Mouse (Mus musculus) spleen, adult 12 weeks (tissue): ENCODE data around the gene Lhfp.

Experiments used
- DNase-seq: peaks from one replicate; pipeline ENCODE4 v3.0.0; 2022; ENCODE audit warnings: low spot score

Lhfp gene

DNA sequence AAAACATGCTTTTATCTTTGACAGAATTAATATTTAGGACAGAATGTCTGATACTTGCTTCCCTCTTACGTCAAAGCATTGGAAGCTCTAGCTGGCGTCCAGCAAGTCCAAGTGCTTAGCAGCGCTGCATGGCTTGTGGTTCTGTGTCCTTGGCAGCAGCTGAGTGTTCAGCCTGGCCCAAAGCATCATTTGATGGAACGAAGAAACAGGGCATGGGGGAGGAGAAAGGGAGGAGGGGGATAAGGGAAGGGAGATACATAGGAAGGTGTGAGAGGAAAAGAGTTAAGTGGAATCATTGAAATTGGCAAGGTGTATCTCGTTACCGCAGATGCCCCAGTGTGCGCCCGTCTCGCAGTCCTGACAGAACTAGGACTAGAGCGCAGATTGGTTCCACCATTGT lies 124.0 kb downstream of the Lhfp start:
- DNase-seq, result no peak

DNA sequence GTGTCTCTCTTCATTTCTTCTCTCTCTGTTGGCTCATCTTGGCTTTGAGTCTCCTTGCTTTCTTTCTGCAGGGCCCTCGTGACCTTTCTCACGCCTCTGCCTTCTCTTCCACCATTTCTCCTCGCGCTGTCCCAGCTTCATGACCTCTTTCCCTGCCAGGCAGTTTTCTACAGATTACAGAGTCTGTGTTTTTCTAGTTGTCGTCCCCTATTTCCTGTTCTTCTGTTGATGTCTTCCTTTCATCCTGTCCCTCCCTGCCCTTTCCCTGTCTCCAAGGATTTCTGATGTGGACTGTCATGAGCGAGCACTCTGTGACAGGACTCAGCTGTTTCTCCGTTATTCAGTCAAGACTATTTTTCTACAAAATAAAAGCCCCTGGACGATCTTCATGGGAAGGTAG lies 124.7 kb downstream of the Lhfp start:
- DNase-seq, result no peak

DNA sequence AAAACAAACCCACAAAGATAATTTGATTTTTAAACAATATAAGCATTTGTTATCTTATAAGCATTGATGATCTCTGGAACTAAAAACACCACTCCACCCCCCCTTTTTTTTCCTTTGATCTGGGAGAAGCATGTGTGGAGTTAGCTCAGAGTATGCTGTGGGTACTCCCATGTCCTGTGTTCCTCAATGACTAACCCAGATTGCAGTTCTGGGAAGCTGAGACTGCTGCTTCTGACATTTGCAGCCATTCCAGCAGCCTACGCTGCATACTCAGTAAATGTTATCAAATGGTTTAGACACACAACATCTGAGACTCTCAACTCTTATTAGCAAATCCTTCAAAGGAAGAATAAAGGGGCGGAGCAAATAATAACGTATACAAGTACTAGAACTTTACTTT lies 128.2 kb downstream of the Lhfp start:
- no peak for DNase-seq

DNA sequence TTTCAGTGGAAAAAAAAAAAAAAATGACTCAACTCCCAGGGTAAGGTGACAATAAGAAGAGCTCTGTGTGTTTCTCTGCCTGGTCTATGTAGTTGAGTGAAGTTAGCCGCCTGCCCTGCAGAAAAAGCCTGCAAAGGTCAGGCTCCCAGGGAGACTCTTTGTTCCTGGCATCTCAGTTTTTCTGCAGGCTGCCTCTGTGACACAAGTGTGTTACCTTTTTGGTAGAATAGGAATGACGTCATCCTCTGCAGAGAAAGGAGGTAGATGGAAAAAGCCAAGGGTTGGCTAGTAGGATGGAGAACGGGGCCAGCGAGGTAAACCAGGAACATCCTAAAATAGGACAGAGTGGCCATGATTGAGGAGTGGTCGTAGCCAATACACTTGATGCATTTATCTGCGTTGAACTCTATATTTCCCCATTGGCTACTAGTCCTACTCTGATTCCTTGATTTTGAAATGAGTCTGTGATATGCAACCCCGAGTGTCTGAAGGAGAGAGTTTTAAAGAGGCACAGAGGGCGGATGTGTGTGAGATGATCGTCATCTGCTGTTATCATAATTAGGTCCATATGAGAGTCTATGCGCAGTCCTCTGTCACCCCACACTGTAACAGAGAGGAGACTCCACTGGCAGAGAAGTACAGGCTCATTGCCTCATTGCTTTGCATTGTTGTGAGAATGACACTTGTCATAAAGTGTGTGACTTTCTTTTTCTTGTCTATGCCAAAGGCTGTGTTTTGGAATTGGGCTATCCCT lies 132.2 kb downstream of the Lhfp start:
- DNase-seq, result no peak

DNA sequence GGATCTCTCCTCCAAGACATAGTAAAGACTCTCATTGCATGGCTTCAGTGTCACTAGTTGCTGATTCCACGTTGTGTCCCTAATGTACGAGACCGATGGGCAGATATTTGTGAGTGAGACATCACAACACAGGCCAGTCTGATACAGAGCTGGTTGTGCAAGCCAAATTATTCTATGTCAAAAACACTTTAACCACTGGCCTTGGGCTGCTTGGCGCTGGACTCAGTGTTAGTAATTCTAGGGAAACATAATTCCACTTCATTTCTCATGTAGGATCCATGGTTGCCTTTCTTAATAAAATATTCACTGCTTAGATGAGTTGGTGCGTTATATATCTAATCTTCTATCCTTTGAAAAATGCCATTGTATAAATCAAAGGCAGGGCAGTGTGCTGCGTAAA lies 138.6 kb downstream of the Lhfp start:
- no peak for DNase-seq

DNA sequence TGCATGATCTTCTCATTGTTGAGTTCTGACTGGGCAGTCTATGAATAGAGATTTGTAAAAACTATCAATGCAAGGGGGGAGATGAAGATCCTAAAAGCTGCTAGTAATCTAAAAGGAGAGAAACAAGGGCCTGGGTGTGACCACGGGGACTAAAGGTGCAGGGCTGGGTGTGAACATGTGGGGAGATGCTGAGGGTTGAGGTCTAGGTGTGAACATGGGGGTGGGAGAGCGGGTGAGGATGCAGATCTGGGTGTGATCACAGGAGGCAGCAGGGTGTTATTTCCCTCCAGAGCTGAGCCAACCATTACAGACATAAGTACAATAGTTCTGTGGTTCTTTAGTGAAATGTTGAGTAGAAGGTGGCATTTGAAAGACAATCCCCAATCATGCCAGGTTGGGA lies 144.1 kb downstream of the Lhfp start:
- DNase-seq, result no peak

DNA sequence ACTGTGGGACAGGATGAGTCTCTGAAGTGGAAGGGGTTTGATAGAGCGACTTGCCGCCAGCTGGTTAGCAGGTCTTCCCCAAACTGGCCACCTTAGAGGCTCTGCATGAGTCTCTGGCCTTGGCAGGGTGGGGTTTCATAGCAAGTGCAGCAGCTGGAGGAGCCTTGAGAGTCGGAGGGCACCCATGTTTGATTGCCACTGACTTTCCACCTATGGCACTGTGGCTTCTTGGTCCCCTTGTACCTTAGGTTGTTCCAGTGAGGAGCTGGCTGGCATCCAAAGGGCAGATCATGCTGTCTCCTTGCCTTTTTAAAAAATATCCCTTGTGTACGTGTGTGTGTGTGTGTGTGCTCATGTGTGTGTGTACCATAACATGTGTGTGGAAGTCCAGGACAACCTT lies 152.1 kb downstream of the Lhfp start:
- DNase-seq, result no peak

DNA sequence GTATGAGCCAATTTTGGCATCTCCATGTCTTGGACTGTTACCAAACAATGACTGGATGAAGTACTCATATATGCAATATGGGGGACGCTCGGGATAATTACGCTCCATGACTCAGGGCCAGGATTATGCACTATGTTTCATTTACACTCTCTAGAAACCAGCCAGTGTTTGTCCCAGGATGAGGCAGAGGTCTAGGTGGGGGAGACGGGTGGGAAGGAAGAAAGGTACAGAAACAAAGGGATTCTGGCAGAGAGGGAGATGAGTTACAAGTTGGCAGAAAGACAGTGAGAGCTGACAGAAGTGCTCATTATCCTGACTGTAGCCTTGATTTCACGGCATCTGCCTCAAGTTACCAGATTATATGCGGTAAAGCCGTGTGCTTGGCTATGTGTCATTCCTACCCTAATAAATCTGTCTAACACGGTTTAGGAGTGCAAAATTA lies 154.4 kb downstream of the Lhfp start:
- no peak for DNase-seq

DNA sequence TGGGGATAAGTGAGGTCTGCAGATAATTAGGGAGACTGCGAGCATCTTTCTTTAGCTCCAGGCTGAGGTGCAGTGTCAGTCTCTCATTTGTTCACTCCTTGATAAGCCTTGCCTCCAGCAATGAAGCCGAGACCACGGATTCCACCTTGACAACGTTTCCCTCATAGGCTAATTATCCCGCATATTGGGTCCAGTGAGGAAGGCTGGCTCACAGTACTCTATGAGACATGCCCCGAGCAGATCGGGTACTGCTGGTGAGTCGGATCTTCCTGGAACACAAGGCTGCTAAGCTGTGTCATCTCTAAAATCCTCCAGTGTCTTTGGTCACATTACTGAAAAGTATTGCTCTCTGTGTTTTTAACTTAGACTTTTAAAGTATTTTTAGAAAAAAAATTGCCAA lies 158.8 kb downstream of the Lhfp start:
- DNase-seq, result no peak

DNA sequence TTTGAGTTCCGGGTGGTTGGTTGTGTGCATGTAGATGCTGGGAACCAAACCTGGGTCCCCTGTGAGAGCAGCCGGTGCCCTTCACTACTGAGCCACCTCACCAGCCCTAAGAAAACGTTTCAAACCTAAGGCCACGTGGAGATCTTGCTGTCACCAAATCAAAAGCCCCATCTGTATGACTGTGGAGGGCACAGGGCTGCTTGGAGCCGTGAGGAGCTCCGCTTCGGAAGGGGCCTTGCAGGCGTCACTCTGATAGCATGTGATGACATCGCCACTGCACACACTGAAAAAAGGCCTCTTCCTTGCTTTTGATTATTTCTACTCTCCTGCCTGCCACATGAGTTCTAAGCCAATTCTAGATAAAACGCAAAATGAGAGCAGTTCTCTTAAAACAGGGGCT lies 159.5 kb downstream of the Lhfp start:
- DNase-seq, result no peak

DNA sequence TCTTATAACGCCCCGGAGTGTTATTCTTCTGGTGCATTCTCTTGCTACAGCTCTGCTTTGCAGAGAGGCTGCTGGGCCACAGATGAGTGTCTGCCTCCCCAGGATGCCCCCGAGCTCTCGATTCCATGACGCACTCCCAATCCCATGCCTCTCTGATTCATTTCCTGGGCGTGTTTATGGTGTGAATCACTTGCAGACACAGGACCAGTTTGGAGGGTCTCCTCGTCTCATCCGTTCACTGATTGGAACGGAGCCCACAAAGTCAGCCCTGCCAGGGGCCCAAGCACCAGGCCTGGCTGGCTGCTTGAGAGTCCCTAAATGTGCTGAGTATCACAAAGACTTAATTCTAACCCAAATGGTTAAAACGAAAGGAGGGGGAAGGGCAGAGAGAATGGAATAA lies 160.3 kb downstream of the Lhfp start:
- no peak for DNase-seq

DNA sequence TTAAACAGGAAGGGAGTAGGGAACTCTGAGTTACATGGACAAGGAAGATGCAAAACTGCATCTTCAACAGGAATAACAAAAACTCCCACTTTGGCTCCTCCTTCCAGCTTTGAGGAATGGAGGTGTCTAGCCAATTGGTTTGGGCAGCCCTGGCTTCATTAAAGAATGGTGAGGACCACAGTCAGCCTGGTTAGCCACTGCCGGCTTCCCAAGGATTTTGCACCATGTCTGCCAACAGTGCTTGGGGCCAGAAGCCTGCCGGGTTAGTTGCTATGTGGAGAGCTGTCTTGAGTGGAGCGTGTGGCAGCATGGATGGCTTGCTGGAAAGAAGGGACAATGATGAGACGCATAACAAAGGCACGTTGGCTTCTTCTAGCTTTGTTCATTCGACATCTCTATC lies 160.9 kb downstream of the Lhfp start:
- no peak for DNase-seq

DNA sequence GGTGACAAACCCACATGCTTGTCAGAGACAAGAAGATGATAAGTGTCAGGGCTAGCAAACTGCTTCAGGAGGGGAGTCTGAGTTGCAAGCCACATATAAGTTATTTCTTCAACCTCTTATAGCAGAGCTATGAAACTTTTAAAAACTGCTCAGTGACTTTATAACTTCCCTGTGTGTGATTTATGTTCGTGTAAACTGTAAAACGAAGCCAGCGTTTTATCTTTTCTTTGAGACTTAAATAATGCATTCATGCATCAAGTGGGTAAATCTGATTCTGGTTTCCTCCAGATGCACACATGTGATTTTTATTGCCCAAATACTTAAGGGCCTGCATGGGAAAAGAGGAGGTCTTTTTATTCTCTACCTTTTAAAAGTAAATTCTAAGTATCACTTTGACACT lies 161.4 kb downstream of the Lhfp start:
- no peak for DNase-seq

DNA sequence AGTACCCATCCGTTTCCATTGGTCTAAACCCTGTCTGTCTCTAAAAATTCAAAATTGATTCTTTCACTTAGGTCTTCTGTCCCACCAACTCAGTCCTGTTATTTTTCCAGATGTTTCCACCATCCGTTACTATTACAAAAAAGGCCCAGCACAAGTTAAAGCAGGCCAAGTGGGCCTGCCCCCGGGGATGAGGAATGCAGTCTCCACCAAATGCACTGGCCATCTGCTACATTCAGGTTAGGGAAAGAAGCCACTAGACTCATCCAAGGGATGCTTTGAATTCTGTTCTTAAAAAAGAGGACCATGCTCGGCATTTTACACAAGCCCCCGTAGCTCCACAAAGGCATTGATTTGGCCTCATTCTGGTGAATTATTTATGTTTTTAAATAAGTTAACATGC lies 162.3 kb downstream of the Lhfp start:
- no peak for DNase-seq

DNA sequence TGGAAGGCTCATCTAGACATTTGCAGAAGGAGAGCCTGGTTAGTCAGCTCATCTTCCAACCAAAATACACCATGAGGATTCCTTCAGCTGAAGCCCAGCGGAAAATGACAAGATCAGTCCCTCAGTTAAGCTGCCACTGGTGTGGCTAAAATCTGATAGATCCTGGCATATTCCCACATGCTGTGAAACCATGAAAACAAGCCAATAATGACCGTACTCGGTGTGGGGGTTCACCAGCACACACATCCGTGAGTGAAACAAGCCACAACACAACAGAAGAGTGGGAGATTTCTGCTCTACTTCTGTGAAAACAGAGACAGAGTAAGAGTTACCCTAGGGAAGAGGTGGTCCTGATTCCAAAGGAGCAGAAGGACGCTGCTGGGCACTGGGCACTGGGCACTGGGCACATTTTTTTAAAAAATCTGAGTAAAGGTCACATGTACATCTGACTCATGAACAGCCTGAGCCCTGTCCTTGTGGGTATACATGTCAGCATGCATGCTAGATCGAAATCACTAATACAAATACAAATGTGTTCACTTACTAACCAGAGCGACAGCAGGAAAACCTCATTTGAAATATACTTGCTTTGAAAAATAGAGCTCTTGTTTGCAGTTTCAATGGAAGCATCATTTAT lies 163.1 kb downstream of the Lhfp start:
- no peak for DNase-seq

DNA sequence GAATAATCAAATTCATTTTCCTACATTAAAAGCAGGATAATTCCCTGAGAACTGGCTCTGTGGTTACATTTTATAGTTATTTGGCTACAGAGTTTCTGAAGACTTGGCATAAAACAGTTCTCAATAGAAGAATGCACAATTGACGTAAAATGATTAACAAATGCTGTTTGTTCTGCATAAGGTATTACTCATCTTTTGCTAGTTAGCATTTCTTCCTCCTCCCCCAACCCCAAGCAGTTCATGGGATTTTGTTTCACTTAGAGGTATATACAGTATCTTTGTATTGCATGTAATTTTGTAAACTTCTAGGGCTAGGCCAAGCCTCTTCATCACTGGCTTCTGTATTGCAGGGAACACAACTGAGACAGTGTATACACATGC lies 163.6 kb downstream of the Lhfp start:
- DNase-seq, result no peak

DNA sequence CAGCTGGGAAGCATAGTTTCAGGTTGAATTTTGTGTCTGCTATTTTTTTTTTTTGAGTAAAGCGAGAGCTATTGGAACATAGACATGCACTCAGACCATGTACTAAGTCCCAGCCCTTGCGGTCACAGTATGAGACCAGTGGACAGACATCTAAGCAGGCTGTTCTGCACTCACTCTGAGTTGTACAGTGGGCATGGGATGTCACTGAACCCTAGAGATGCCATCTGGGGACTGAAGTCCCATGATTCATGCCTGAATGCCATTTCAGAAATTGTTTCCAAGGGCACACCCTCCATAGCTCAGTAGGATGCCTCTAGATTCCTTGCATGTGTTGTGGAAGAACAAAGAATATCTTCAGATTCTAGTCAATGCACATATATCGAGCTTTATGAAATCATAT lies 164.4 kb downstream of the Lhfp start:
- DNase-seq, result no peak

DNA sequence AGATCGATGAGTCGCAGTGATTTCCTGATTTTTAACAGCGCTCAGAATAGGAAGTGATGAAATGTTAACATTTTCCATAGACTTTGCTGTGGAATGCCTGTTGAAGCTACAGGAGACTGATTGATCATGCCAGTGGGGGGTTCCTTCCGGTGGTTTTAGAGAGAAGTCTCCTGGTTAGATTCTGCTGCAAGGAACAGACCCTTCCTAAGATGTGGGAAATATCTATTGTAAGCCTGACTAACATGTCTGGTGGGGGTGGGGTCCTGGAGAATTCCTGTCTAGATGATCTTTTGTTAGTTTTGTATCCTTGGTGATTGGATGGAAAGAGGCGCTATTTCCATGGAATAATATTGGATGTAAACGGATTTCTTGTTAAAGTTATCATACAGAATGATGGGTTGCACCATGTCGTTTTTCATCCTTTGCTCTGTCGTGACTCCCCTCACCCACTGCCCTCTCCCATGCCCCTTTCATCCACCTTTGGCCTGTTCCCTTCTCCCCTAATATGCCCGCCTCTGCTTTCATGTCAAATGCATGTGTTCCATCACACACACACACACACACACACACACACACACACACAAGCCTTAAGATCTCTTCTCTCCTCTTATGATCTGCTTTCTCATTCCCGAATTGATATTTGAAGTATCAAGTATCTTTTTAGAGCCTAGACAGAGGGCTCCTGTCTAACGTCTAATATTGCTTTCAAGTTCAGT lies 165.3 kb downstream of the Lhfp start:
- DNase-seq, result no peak

DNA sequence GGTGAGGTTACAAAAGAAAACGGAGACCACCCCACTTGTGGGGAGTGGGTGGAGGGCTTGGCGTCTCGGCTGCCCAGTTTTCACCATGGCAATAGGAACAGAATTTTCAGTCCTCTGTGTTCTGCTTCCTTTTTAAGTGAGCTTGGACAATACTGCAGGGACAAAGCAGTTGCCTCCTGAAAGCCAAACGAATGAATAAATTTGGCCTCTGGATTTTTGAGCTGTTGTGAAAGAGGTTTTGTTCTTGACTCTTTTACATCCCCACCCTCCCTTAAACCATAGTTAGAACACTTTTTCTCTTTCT lies 165.8 kb downstream of the Lhfp start:
- no peak for DNase-seq

DNA sequence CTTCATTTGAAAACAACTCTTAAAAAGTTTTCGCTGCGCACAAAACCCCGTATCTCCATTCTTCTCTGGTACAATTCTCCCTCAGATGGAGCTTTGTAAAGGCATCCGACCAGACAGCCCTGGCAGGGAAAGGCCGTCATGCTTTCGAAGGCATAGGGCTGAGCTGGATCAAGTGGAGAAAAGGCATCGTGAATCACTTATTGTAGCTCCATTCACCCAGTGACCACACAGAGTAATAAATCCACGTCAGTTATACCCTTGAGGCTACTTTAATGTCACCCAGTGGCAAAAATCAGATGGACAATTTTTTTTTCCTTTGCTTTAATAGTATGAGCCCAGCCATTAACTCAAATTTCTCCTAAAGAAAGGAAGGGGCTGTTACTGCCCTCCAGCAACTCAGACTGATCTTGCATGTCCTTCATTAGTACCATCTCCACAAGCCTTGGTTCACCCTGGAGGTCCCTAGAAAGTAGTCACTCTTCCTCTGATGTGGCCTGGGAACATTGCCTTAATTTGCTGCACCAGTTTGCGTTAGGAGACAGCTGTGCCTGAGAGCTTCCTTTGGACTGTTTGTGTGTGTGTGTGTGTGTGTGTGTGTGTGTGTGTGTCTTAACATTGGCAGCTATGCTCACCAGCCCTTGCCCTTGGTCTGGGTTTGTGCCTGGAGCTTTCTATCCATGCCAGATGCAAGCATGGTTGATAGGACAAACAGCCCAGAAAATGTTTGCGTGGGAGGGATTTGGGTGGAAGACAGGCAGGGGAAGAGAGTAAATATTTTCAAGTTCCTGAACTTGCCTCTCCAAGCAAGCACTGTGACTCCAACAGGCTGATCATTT lies 169.6 kb downstream of the Lhfp start:
- no peak for DNase-seq

DNA sequence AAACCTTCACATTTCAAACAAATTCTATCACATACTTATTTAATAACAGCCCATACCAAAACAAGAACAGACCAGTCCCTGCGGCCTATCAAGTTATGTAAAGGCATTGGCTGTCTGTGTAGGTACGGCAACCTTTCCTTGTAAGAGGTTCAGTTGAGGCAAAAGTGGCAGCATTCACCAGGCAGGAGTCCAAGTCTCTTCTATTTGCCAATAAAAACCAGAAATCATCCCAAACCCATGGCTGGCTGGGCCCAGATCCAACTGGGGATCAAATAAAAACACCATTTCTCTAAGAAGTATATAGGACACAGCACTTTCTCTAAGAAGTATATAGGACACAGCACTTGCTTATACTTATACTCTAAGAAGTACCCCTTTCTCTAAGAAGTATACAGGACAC lies 171.3 kb downstream of the Lhfp start:
- no peak for DNase-seq

DNA sequence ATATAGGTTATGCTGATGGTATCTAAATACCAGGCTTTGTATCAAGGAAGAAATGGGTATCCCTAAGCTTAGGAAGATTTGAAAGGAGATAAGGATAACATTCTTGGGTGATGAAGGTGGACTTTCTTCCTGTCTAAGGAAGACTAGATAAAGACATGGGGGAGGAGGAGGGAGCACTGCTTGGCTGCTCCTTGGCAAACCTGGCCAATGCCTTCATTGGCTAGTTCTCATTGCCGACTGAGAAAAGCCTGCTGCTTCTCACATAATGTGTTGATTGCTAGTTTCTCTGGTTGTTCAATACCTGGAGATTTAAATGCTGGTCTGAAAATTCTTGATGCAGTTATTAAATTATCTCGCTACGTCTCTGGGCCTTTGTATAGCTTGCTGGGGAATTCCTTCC lies 172.0 kb downstream of the Lhfp start:
- DNase-seq, result no peak

DNA sequence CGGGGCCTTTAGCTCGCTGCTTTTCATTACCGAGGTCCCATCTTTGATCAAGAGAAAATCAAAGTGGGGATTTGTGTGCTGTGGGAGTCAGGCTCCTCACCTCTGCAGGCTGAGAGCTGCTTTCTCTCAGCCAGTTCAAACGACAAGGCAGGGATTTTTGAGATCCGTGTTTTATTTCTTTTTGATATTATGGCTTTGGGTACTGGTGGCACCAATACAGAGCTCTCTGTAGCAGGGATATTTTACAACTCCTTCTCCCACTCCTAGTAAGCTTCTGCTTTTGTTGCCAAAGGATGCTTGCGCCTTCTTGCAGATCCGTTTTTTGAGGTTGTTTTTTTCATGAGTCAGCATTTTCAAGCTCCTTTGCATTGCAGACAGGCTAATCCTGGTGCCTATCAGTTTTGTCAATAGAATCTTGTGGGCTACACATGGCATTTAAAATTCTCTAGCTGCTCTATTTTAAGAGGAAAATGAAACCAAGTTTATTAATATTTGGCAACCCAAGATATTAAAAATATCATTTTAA lies 172.5 kb downstream of the Lhfp start:
- no peak for DNase-seq
